Mouse (Mus musculus) hindbrain, embryonic 12.5 days (tissue): Measurements from ENCODE around the gene Tnks1bp1. TPM values are rescaled to one million over a fixed set of nuclear protein-coding genes. Genes with fewer than 3 reads are reported as not detected.
A peak's percentile ranks its signal among the peaks of the same experiment; 100 is the strongest.

ENCODE experiments used
- ATAC-seq: fragments of 200-750 bp; cut with Nextera tagmentation; 2 replicates; pipeline ENCODE4 v1.8.0; 2017; ENCODE audit warnings: moderate TSS enrichment; ENCODE audit not compliant: low FRiP score
- H3K27ac ChIP-seq: fragments of 300-500 bp; sonication (generic); 2 replicates; pipeline ENCODE4 v1.5.1; 2016; ENCODE audit warnings: mild to moderate bottlenecking
- H3K27me3 ChIP-seq: fragments of 300-500 bp; sonication (generic); 2 replicates; pipeline ENCODE4 v1.6.1; 2016; ENCODE audit warnings: mild to moderate bottlenecking
- H3K36me3 ChIP-seq: fragments of 300-500 bp; sonication (generic); 2 replicates; pipeline ENCODE4 v1.6.1; 2016; ENCODE audit warnings: mild to moderate bottlenecking
- H3K4me1 ChIP-seq: fragments of 300-500 bp; sonication (generic); 2 replicates; pipeline ENCODE4 v1.6.1; 2016
- H3K4me2 ChIP-seq: fragments of 300-500 bp; sonication (generic); replicated peaks from 2 replicates; pipeline ENCODE4 v1.6.1; 2016; ENCODE audit warnings: mild to moderate bottlenecking
- H3K4me3 ChIP-seq: fragments of 300-500 bp; sonication (generic); 2 replicates; pipeline ENCODE4 v1.5.1; 2016; ENCODE audit warnings: mild to moderate bottlenecking
- H3K9ac ChIP-seq: fragments of 300-500 bp; sonication (generic); 2 replicates; pipeline ENCODE4 v1.6.1; 2016; ENCODE audit warnings: mild to moderate bottlenecking, moderate library complexity
- H3K9me3 ChIP-seq: fragments of 300-500 bp; sonication (generic); replicated peaks from 2 replicates; pipeline ENCODE4 v1.6.1; 2016; ENCODE audit warnings: mild to moderate bottlenecking
- WGBS: fragments of 180-500 bp; shearing (Covaris S2); methylation state at CpG from one replicate; pipeline ENCODE4 v1.1.7; 2016; 5-methylcytosine and 5-hydroxymethylcytosine counted together
- polyA plus RNA-seq: library from polyadenylated mRNA; unstranded; fragments of >200 nt; fragmentation: Nextera tagmentation; extraction: Ambion mirVana; gene quantifications from 2 replicates; pipeline ENCODE4 v1.2.1, GENCODE M21; 2016

Tnks1bp1 gene
- 42.2 and 46.7 TPM in 2 replicates for polyA plus RNA-seq

DNA sequence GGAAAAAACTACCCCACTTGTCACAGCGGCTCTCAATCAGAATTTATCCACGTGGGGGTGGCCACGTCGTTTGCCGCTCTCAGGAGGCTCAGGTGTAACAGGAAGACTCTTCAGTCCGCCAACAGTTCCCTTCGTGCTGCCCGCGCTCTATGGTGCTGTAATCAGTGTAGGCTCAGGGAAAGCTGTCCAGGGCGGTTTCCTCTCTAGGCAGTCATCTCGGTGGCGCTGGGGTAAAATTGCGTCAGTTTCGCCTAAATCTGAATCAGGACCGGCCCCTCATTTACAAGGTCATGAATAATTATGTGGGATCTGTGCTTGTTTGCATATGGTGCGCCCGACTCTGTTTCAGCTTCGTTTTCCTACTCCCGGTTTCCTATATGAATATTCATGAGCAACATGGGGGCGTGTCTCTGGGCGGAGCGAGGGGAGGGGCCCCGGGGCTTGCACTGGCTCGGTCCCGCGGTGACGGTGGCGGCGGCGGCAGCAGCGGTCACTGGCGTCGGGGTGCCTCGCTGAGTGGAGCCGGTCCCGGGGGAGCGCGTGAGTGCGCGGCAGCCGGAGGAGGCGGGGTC, at the start of gene Tnks1bp1:
Tnks1bp1 (plus strand) TSS at position 427 of the 572 bp plus-strand sequence.
- Histone ChIP-seq H3K27me3 (no peaks in the 10 kb centered on the region), H3K36me3 (peaks cover 53% of the 10 kb centered on the region), H3K4me1 (peaks cover 36% of the 10 kb centered on the region), H3K9ac (peak within 1 kb of the TSS; percentile 83), H3K9me3 (no peaks in the 10 kb centered on the region), H3K4me2 (peak within 1 kb of the TSS; percentile 70), H3K4me3 (peak within 1 kb of the TSS; percentile 72), H3K27ac (peak within 1 kb of the TSS; percentile 96)
- WGBS: under 1% methylated on average over 42 of the region's 42 CpGs
- ATAC-seq: peak; percentile 86

DNA sequence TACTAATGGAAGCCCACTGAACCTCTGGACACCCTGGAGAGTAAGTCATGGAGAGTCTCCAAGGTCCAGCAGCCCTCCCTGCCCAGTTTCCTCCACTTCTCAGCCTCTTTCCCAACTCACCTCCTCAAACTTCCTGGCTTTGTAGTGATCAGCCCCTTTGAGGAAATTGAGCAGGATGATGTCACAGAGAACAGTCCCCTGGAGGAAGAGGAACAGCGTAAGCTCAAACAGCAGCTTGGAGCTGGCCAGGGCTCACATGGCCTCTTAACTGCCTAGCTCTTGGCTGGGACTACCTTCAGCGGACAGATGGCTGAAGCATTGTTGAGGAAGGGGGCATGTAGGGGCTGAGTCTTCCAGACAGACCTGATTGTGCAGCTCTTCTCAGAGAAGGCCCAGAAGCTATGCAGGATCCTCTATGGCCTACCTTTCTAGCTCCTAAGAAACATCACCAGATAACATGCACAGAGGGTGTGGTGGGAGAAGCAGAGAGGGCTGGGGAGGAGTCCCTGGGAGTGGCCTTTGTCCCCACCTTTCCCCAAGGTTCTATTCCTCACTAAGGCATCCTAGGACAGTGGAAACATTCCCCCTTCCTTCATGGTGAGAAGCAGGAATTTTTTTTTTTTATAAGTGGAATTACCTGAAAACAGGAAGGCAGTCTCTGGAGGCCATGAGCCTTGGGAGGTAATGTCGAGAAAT, 48.2 kb upstream of the Tnks1bp1 start:
- no peaks in the 10 kb centered on the region for H3K9me3 ChIP-seq
- no peak overlapping the region for H3K4me2 ChIP-seq
- H3K27me3 ChIP-seq: no peaks in the 10 kb centered on the region
- no peaks in the 10 kb centered on the region for H3K36me3 ChIP-seq
- H3K27ac ChIP-seq: no peak overlapping the region
- no peak overlapping the region for H3K4me3 ChIP-seq
- H3K9ac ChIP-seq: no peak overlapping the region
- no peak for ATAC-seq
- WGBS: 82% methylated on average over 3 of the region's 3 CpGs
- H3K4me1 ChIP-seq: no peaks in the 10 kb centered on the region

DNA sequence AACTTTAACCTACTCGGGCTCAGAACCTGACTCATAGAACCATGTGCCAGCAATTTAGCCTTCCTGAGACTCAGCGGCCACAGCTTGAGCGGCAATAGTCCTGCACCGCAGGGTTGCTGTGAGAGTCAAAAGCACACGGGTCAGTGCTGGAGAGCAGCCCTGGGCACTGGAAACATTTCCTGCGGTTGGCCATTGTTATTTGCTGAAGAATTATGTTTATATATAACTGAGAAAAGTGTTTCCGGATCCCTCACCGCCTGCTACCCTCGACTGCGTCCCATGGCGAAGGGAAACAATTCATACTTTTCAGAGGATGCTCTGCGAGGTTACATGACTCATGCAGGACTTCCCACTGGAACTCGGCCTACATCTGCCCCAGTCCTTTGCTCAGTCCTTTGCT, 46.3 kb upstream of the Tnks1bp1 start:
- WGBS: 73% methylated on average over 13 of the region's 13 CpGs
- Histone ChIP-seq H3K27me3 (no peaks in the 10 kb centered on the region), H3K36me3 (no peaks in the 10 kb centered on the region), H3K27ac (no peak overlapping the region), H3K4me3 (no peak overlapping the region), H3K4me1 (no peaks in the 10 kb centered on the region), H3K9ac (no peak overlapping the region), H3K9me3 (no peaks in the 10 kb centered on the region), H3K4me2 (no peak overlapping the region)
- ATAC-seq: no peak

DNA sequence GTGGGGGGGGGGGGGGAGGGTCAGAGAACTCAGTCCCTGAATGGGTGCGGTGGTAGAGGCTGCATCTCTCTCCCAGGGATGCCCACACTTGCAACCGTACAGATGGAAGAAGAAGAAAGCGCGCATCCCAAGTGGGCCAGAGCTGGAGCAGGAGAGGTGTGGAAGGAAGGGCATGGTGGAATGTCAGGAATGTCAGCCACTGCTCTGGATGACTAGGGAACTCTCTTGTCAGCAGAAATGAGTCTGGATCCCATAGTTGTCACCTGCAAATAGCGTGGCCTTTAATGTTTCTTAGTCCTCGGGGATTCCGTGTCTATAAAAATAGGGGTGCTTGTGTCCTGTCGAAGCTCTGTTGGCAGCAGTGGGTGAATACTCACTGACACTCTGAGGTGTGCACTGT, 45.2 kb upstream of the Tnks1bp1 start:
- 77% methylated on average over 8 of the region's 8 CpGs for WGBS
- Histone ChIP-seq H3K4me2 (no peak overlapping the region), H3K27me3 (no peaks in the 10 kb centered on the region), H3K4me3 (no peak overlapping the region), H3K27ac (no peak overlapping the region), H3K4me1 (no peaks in the 10 kb centered on the region), H3K9me3 (no peaks in the 10 kb centered on the region), H3K36me3 (no peaks in the 10 kb centered on the region), H3K9ac (no peak overlapping the region)
- no peak for ATAC-seq

DNA sequence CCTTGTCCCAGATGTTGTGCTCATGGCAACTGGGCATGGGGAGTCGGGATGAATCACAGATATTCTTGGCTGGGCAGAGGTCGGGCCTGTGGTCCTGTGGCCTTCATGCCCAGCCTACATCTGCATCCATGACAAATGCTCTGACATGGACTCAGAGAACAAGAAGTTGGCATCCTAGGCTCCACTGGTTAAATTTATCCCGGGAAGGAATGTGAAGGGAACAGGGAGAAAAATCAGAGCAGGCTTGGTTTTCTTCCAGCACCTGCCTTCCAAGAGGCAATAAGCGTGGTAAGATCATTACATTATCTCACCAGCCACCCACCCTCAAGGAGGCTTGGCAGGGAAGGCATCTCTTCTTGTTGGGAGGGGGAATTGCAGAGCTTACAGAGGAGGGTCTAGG, 43.5 kb upstream of the Tnks1bp1 start:
- 83% methylated on average over 4 of the region's 4 CpGs for WGBS
- ATAC-seq: no peak
- Histone ChIP-seq H3K4me1 (no peaks in the 10 kb centered on the region), H3K4me3 (no peak overlapping the region), H3K36me3 (no peaks in the 10 kb centered on the region), H3K9me3 (no peaks in the 10 kb centered on the region), H3K27me3 (no peaks in the 10 kb centered on the region), H3K9ac (no peak overlapping the region), H3K4me2 (no peak overlapping the region), H3K27ac (no peak overlapping the region)

DNA sequence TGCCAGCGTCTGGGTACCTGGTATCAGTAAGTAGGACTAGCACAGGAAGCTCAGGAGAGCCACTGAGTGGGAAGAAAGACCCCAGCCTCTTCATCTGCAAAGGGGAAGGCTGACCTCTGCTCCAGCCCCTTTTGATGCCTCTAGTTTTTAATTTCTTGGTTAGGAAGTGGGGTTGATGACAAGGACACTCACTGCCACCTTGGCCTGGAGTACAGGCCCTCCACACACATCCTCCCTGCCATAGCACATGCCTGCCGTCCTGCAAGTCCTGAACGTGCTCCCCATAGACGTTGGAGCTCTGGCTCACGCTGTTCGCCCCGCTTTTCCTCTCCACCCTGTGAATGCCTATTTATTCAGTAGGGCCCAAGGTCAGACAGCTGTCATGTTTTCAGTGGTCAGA, 41.2 kb upstream of the Tnks1bp1 start:
- H3K9ac ChIP-seq: no peak overlapping the region
- no peaks in the 10 kb centered on the region for H3K9me3 ChIP-seq
- no peak overlapping the region for H3K4me2 ChIP-seq
- WGBS: 85% methylated on average over 7 of the region's 7 CpGs
- no peaks in the 10 kb centered on the region for H3K36me3 ChIP-seq
- no peak overlapping the region for H3K27ac ChIP-seq
- no peaks in the 10 kb centered on the region for H3K27me3 ChIP-seq
- H3K4me1 ChIP-seq: no peaks in the 10 kb centered on the region
- no peak for ATAC-seq
- H3K4me3 ChIP-seq: no peak overlapping the region

DNA sequence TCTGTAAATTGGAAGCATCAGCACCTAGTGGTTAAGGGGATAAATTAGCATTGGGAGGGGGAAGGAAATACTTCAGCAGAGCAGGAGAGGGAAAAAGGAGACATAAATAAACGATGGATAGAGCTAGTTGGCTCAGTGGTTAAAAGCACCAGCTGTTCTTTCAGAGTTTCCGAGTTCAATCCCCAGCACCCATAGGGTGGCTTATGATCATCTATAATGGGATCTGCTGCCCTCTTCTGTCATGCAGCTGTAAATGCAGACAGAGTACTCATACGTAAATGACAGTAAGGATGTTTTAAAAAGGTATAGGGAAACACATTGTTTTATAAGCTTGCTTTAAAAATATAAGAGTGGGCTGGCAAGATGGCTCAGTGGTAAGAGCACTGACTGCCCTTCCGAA, 40.1 kb upstream of the Tnks1bp1 start:
- ATAC-seq: no peak
- Histone ChIP-seq H3K36me3 (no peaks in the 10 kb centered on the region), H3K9me3 (no peaks in the 10 kb centered on the region), H3K4me3 (no peak overlapping the region), H3K27me3 (no peaks in the 10 kb centered on the region), H3K4me2 (no peak overlapping the region), H3K4me1 (no peaks in the 10 kb centered on the region), H3K27ac (no peak overlapping the region), H3K9ac (no peak overlapping the region)
- WGBS: 24% methylated on average over 4 of the region's 4 CpGs

DNA sequence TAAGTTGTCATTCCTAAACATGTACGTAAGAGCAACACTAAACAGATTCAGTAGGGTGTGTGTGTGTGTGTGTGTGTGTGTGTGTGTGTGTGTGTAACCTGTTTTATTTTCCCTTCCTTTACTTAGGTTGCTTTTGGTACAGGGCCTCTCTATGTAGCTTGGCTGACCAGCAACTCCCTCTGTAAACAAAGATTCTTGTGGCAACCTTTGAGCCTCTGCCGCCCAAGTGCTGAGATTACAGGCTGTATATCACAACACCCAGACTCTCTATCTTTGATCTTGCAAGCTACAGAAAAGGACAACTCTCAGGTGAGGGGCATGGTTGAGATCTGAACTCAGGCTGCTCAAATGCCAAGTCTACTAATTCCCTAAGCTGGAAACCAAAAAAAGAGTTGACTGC, 38.6 kb upstream of the Tnks1bp1 start:
- WGBS: 90% methylated on average over 2 of the region's 2 CpGs
- Histone ChIP-seq H3K27ac (no peak overlapping the region), H3K4me2 (no peak overlapping the region), H3K9me3 (no peaks in the 10 kb centered on the region), H3K9ac (no peak overlapping the region), H3K36me3 (no peaks in the 10 kb centered on the region), H3K27me3 (no peaks in the 10 kb centered on the region), H3K4me3 (no peak overlapping the region), H3K4me1 (no peaks in the 10 kb centered on the region)
- no peak for ATAC-seq

DNA sequence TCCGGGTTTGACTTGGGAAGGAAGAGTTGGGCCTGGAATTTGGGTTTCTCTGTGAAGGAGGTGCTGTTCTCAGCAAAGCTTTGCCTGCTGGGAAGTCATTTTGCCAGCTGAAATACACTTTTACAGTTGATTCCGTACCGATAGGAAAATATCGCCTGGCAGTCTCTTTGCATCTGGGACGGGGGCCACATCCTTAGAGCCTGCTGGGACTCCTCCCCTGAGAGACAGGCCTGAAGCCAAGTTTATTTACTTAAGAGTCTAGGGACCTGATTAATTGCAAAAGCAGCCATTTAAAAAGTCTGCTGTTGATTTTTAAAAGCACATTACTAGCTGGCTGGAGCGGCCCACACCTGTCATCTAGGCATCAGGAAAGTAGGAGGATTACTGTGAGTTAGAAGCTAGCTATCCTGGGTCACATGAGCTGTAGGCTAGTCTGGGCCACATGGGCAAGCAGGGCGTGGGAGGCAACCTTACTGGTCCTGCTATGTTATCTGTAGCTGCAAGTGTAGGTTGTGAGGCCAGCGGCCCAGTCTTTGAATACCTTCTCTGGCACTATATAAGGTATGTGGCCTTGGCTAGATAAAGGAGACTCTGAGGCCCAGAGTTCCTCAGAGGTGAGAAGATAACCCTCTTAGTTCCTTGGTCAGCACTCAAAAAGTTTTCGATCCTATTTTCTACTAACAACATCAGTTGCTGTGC, 35.8 kb upstream of the Tnks1bp1 start:
- 75% methylated on average over 9 of the region's 9 CpGs for WGBS
- H3K9me3 ChIP-seq: no peaks in the 10 kb centered on the region
- no peak overlapping the region for H3K27ac ChIP-seq
- H3K27me3 ChIP-seq: no peaks in the 10 kb centered on the region
- H3K9ac ChIP-seq: no peak overlapping the region
- no peak overlapping the region for H3K4me3 ChIP-seq
- no peaks in the 10 kb centered on the region for H3K4me1 ChIP-seq
- ATAC-seq: no peak
- no peaks in the 10 kb centered on the region for H3K36me3 ChIP-seq
- no peak overlapping the region for H3K4me2 ChIP-seq

DNA sequence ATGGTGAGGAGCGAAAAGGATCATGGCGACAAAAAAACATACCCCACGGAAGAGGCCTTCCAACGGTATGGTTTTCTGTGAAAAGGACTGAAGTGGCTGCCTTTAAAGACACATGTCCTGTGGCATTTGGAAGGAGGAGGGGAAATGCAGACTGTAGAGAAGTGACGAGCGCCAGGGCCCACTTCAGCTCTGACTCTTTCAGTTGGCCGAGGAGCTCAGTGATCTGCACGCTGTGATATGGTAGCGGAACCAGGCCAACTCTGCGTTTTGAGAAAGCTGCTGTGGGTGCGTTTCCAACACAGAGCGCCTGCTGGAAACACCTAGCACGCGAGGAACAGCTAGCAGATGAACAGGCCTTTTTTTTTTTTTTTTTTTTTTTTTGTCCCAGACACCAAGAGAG, 35.1 kb upstream of the Tnks1bp1 start:
- Histone ChIP-seq H3K27me3 (no peaks in the 10 kb centered on the region), H3K27ac (no peak overlapping the region), H3K36me3 (no peaks in the 10 kb centered on the region), H3K4me3 (no peak overlapping the region), H3K4me2 (no peak overlapping the region), H3K9me3 (no peaks in the 10 kb centered on the region), H3K9ac (no peak overlapping the region), H3K4me1 (no peaks in the 10 kb centered on the region)
- no peak for ATAC-seq
- WGBS: 87% methylated on average over 14 of the region's 14 CpGs

DNA sequence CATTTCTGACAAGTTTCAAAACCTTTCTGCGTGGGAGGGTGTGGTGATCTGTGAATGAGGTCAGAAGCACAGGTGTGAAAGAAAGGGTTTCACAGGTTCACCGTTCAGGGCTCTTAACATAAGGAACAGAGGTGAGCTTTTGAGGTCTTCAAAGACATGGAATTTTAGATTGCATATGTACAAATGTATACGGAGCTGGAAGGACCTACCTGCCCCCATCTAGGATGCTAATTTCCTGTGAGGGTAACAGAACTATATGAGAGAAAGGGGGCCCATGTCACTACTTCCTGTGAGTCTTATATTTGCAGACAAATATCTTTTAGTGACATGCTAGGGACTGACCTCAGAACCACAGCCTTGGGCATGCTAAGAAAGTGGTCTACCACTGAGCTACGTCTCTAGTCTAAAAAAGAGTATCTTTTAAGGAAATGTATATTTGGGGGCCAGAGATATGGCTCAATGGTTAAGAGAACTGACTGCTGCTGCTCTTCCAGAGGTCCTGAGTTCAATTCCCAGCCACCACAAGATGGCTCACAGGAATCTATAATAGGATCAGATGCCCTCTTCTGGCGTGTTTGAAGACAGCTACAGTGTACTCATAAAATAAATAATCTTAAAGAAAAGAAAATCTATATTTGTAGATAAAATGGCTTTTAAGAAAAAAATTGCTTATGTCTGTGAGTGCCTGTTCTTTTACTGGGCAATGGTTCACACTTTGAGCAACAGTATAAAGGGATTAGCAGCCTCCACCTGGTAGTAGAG, 33.8 kb upstream of the Tnks1bp1 start:
- 82% methylated on average over 5 of the region's 5 CpGs for WGBS
- no peak overlapping the region for H3K4me2 ChIP-seq
- H3K9me3 ChIP-seq: no peaks in the 10 kb centered on the region
- H3K27me3 ChIP-seq: no peaks in the 10 kb centered on the region
- H3K36me3 ChIP-seq: no peaks in the 10 kb centered on the region
- H3K4me1 ChIP-seq: no peaks in the 10 kb centered on the region
- H3K4me3 ChIP-seq: no peak overlapping the region
- no peak for ATAC-seq
- H3K9ac ChIP-seq: no peak overlapping the region
- H3K27ac ChIP-seq: no peak overlapping the region

DNA sequence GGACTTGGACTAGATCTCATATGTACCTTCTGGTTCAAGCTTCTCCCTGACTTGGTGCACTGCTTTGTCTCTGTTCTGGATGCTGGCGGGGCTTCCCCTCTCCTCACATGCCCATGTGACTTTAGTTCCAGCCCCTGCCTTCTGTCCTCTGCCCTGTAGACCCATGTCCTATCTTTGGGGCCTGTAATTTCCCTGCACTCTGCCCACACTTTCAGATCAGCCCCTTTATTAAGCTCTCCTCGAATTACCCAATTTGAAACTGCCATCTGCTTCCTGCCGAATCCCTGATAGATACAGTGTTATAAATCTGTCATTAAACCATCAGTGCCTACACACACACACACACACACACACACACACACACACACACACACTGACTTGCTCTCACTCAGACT, 33.2 kb upstream of the Tnks1bp1 start:
- no peak overlapping the region for H3K4me2 ChIP-seq
- H3K27ac ChIP-seq: no peak overlapping the region
- H3K9me3 ChIP-seq: no peaks in the 10 kb centered on the region
- H3K4me3 ChIP-seq: no peak overlapping the region
- WGBS: 73% methylated on average over 3 of the region's 3 CpGs
- no peak overlapping the region for H3K9ac ChIP-seq
- H3K4me1 ChIP-seq: no peaks in the 10 kb centered on the region
- H3K36me3 ChIP-seq: no peaks in the 10 kb centered on the region
- no peak for ATAC-seq
- H3K27me3 ChIP-seq: no peaks in the 10 kb centered on the region
